Mouse (Mus musculus) heart, adult 11 months (tissue): Measurements from ENCODE around the gene Dvl1.
A peak's percentile ranks its signal among the peaks of the same experiment; 100 is the strongest.

ENCODE experiments used
- DNase-seq: peaks from one replicate; pipeline ENCODE4 v3.0.0; 2022

Gene Dvl1

DNA sequence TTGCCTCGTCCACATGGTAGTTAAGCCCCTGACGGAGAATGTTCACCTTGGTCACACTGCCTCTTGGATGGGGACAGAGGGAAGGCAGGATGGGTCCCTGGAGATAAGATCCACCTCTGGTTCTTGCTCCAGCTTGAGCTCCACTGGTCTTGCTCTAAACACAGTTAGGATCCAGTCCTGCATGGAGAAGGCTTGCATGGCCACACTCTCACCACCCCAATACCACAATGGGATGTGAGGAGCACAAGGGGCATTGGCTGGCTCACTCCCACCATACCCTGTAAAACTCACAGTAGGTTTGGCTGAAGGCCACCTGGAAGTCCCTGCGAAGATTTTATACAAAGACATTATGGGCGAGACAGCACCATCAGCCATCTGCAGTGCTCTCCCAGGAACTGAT, 61.5 kb downstream of the Dvl1 start:
- peak; percentile 82 for DNase-seq
